Mouse (Mus musculus) hindbrain, embryonic 11.5 days (tissue): ENCODE data around the gene Cga. TPM values are rescaled to one million over a fixed set of nuclear protein-coding genes. Genes with fewer than 3 reads are reported as not detected.
"Not testable (repeated sequence)": the region's sequence is repeated elsewhere in the genome, so short reads cannot be mapped to it uniquely, and the experiment has no call there.

Experiments
- ATAC-seq: fragments of 200-750 bp; cut with Nextera tagmentation; 2 replicates; pipeline ENCODE4 v1.8.0; 2017; ENCODE audit warnings: mild to moderate bottlenecking, moderate TSS enrichment, moderate library complexity; ENCODE audit not compliant: low FRiP score
- DNase-seq: peaks from one replicate; pipeline ENCODE4 v3.0.0-alpha.2; 2015; ENCODE audit warnings: low spot score
- H3K27ac ChIP-seq: fragments of 300-500 bp; sonication (generic); 2 replicates; pipeline ENCODE4 v1.5.1; 2014; ENCODE audit warnings: mild to moderate bottlenecking, low read depth, low read length
- H3K27me3 ChIP-seq: fragments of 300-500 bp; sonication (generic); 2 replicates; pipeline ENCODE4 v1.6.1; 2014; ENCODE audit warnings: mild to moderate bottlenecking, low read length, moderate library complexity, mixed read lengths; ENCODE audit not compliant: control insufficient read depth, insufficient read depth
- H3K36me3 ChIP-seq: fragments of 300-500 bp; sonication (generic); 2 replicates; pipeline ENCODE4 v1.6.1; 2014; ENCODE audit warnings: mild to moderate bottlenecking, low read length, moderate library complexity, mixed read lengths; ENCODE audit not compliant: control insufficient read depth, insufficient read depth
- H3K4me1 ChIP-seq: fragments of 300-500 bp; sonication (generic); replicated peaks from 2 replicates; pipeline ENCODE4 v1.6.1; 2014; ENCODE audit warnings: low read length, mixed read lengths; ENCODE audit not compliant: control insufficient read depth, insufficient read depth
- H3K4me2 ChIP-seq: fragments of 300-500 bp; sonication (generic); replicated peaks from 2 replicates; pipeline ENCODE4 v1.6.1; 2014; ENCODE audit warnings: mild to moderate bottlenecking, low read depth, low read length
- H3K4me3 ChIP-seq: fragments of 300-500 bp; sonication (generic); 2 replicates; pipeline ENCODE4 v1.5.1; 2014; ENCODE audit warnings: low read depth, low read length
- H3K9ac ChIP-seq: fragments of 300-500 bp; sonication (generic); 2 replicates; pipeline ENCODE4 v1.6.1; 2014; ENCODE audit warnings: low read depth, low read length
- H3K9me3 ChIP-seq: fragments of 300-500 bp; sonication (generic); 2 replicates; pipeline ENCODE4 v1.6.1; 2016; ENCODE audit warnings: low read length; ENCODE audit not compliant: control insufficient read depth
- WGBS: fragments of 180-500 bp; shearing (Covaris S2); extraction: QIAGEN DNeasy Blood & Tissue Kit; methylation state at CpG from one replicate; pipeline ENCODE4 v1.1.7; 2014; 5-methylcytosine and 5-hydroxymethylcytosine counted together
- polyA plus RNA-seq: library from polyadenylated mRNA; unstranded; fragments of >200 nt; fragmentation: Nextera tagmentation; extraction: Ambion mirVana; gene quantifications from 2 replicates; pipeline ENCODE4 v1.2.1, GENCODE M21; 2014

Gene Cga
- polyA plus RNA-seq, 1 experiment from 2014 or later = not detected

- 73% methylated on average over 4 of the region's 4 CpGs for WGBS
- no peak for DNase-seq
- no peak for ATAC-seq
These were observed 7.6 kb downstream of the Cga start for GRCm38 (mm10) chr4:34901166-34901565.

GRCm38 (mm10) chr4:34901582-34901981 lies 8.0 kb downstream of the Cga start:
- not testable (repeated sequence) for H3K9me3 ChIP-seq, H3K9ac ChIP-seq, H3K4me2 ChIP-seq, ATAC-seq, H3K36me3 ChIP-seq, H3K27ac ChIP-seq, DNase-seq, H3K4me1 ChIP-seq, H3K27me3 ChIP-seq, H3K4me3 ChIP-seq
- 70% methylated on average over 3 of the region's 3 CpGs for WGBS

More at GRCm38 (mm10) chr4:34901166-34901565, 7.6 kb downstream of the Cga start:
- Histone ChIP-seq H3K9me3 (no peaks in the 10 kb centered on the region), H3K27me3 (no peaks in the 10 kb centered on the region), H3K4me1 (no peaks in the 10 kb centered on the region), H3K27ac (no peak overlapping the region), H3K4me2 (no peak overlapping the region), H3K9ac (no peak overlapping the region), H3K36me3 (no peaks in the 10 kb centered on the region), H3K4me3 (no peak overlapping the region)

GRCm38 (mm10) chr4:34905396-34905795 lies 11.8 kb downstream of the Cga start:
- Histone ChIP-seq H3K27ac (no peak overlapping the region), H3K4me1 (no peaks in the 10 kb centered on the region), H3K27me3 (no peaks in the 10 kb centered on the region), H3K4me3 (no peak overlapping the region), H3K9ac (no peak overlapping the region), H3K4me2 (no peak overlapping the region), H3K36me3 (no peaks in the 10 kb centered on the region), H3K9me3 (no peaks in the 10 kb centered on the region)
- 62% methylated on average over 5 of the region's 5 CpGs for WGBS
- DNase-seq = peak; percentile 11
- no peak for ATAC-seq

- Histone ChIP-seq H3K27me3 (no peaks in the 10 kb centered on the region), H3K9me3 (no peaks in the 10 kb centered on the region), H3K4me2 (no peak overlapping the region), H3K4me3 (no peak overlapping the region), H3K4me1 (no peaks in the 10 kb centered on the region), H3K36me3 (no peaks in the 10 kb centered on the region), H3K9ac (no peak overlapping the region), H3K27ac (no peak overlapping the region)
- ATAC-seq (no peak), DNase-seq (no peak)
- 79% methylated on average over 4 of the region's 4 CpGs for WGBS
These were observed 12.6 kb downstream of the Cga start for GRCm38 (mm10) chr4:34906151-34906550.

GRCm38 (mm10) chr4:34907026-34907425 lies 13.4 kb downstream of the Cga start:
- DNase-seq = no peak
- Histone ChIP-seq H3K4me3 (no peak overlapping the region), H3K27me3 (no peaks in the 10 kb centered on the region), H3K9ac (no peak overlapping the region), H3K4me1 (no peaks in the 10 kb centered on the region), H3K36me3 (no peaks in the 10 kb centered on the region), H3K9me3 (no peaks in the 10 kb centered on the region), H3K27ac (no peak overlapping the region), H3K4me2 (no peak overlapping the region)
- WGBS = 54% methylated on average over 14 of the region's 14 CpGs
- ATAC-seq = no peak

- Histone ChIP-seq H3K36me3 (no peaks in the 10 kb centered on the region), H3K4me1 (no peaks in the 10 kb centered on the region), H3K4me3 (no peak overlapping the region), H3K9ac (no peak overlapping the region), H3K9me3 (no peaks in the 10 kb centered on the region), H3K4me2 (no peak overlapping the region), H3K27me3 (no peaks in the 10 kb centered on the region), H3K27ac (no peak overlapping the region)
- WGBS = 94% methylated on average over 7 of the region's 7 CpGs
- DNase-seq (no peak), ATAC-seq (no peak)
These were observed 14.5 kb downstream of the Cga start for GRCm38 (mm10) chr4:34908127-34908526.

- Histone ChIP-seq H3K9ac (no peak overlapping the region), H3K4me1 (no peaks in the 10 kb centered on the region), H3K4me2 (no peak overlapping the region), H3K9me3 (no peaks in the 10 kb centered on the region), H3K27me3 (no peaks in the 10 kb centered on the region), H3K36me3 (no peaks in the 10 kb centered on the region), H3K4me3 (no peak overlapping the region), H3K27ac (no peak overlapping the region)
- no peak for ATAC-seq
- no peak for DNase-seq
- WGBS = 68% methylated on average over 3 of the region's 3 CpGs
These were observed 17.8 kb downstream of the Cga start for GRCm38 (mm10) chr4:34911401-34911800.

GRCm38 (mm10) chr4:34912171-34912570 lies 18.6 kb downstream of the Cga start:
- H3K36me3 ChIP-seq = no peaks in the 10 kb centered on the region
- 81% methylated on average over 3 of the region's 3 CpGs for WGBS
- DNase-seq (no peak), ATAC-seq (no peak)
- no peak overlapping the region for H3K4me2 ChIP-seq
- H3K4me1 ChIP-seq = no peaks in the 10 kb centered on the region
- H3K4me3 ChIP-seq = no peak overlapping the region
- H3K9ac ChIP-seq = no peak overlapping the region
- no peaks in the 10 kb centered on the region for H3K9me3 ChIP-seq
- no peak overlapping the region for H3K27ac ChIP-seq
- no peaks in the 10 kb centered on the region for H3K27me3 ChIP-seq

GRCm38 (mm10) chr4:34917400-34917799 lies 23.8 kb downstream of the Cga start:
- Histone ChIP-seq H3K4me3 (no peak overlapping the region), H3K9ac (no peak overlapping the region), H3K27me3 (no peaks in the 10 kb centered on the region), H3K9me3 (no peaks in the 10 kb centered on the region), H3K36me3 (no peaks in the 10 kb centered on the region), H3K27ac (no peak overlapping the region), H3K4me1 (no peaks in the 10 kb centered on the region), H3K4me2 (no peak overlapping the region)
- ATAC-seq = no peak
- 63% methylated on average over 7 of the region's 7 CpGs for WGBS
- DNase-seq = no peak
